Mouse (Mus musculus) kidney, adult 2 months (tissue): ENCODE data around the gene Fhit. TPM values are rescaled to one million over a fixed set of nuclear protein-coding genes. Genes with fewer than 3 reads are reported as not detected.

ENCODE experiments used
- DNase-seq: peaks from one replicate; pipeline ENCODE4 v3.0.0; 2021
- H3K27ac ChIP-seq: fragments of 200-500 bp; 2 replicates; pipeline ENCODE4 v1.5.1; 2012; ENCODE audit warnings: low read depth, low read length, control low read depth, inconsistent platforms; ENCODE audit not compliant: insufficient read depth
- H3K27me3 ChIP-seq: fragments of 200-500 bp; replicated peaks from 2 replicates; pipeline ENCODE4 v1.6.1; 2012; ENCODE audit warnings: mild to moderate bottlenecking, moderate library complexity, low read length, inconsistent platforms; ENCODE audit not compliant: control insufficient read depth, insufficient read depth
- H3K36me3 ChIP-seq: fragments of 200-500 bp; 2 replicates; pipeline ENCODE4 v1.6.1; 2012; ENCODE audit warnings: mild to moderate bottlenecking, moderate library complexity, low read length, inconsistent platforms; ENCODE audit not compliant: control insufficient read depth, insufficient read depth
- H3K4me1 ChIP-seq: fragments of 200-500 bp; 2 replicates; pipeline ENCODE4 v1.6.1; 2011; ENCODE audit warnings: low read length; ENCODE audit not compliant: control insufficient read depth, insufficient read depth
- H3K4me3 ChIP-seq: fragments of 200-500 bp; 2 replicates; pipeline ENCODE4 v1.5.1; 2011; ENCODE audit warnings: mild to moderate bottlenecking, low read depth, low read length, control low read depth; ENCODE audit not compliant: insufficient read depth
- CTCF ChIP-seq: fragments of 200-500 bp; conservative IDR thresholded peaks from 2 replicates; pipeline ENCODE4 v1.5.1; 2011; ENCODE audit warnings: low read depth, mild to moderate bottlenecking, control low read depth, low read length, moderate library complexity, mixed read lengths; ENCODE audit not compliant: insufficient read depth, insufficient read length
- POLR2A ChIP-seq: fragments of 200-500 bp; IDR thresholded peaks from one replicate; pipeline ENCODE4 v1.6.1; 2011; ENCODE audit warnings: low read depth, low read length, control low read depth
- WGBS: fragments of 180-500 bp; shearing (Covaris S2); methylation state at CpG from one replicate; pipeline ENCODE4 v1.1.7; 2018; 5-methylcytosine and 5-hydroxymethylcytosine counted together
- polyA plus RNA-seq: library from polyadenylated mRNA; depleted of rRNA; stranded (reverse); fragments of >200 nt; gene quantifications from 2 replicates; pipeline ENCODE4 v1.2.3, GENCODE M21; 2012; rRNA removed

The Fhit gene
- polyA plus RNA-seq: 18.1 and 21.3 TPM in 2 replicates

DNA sequence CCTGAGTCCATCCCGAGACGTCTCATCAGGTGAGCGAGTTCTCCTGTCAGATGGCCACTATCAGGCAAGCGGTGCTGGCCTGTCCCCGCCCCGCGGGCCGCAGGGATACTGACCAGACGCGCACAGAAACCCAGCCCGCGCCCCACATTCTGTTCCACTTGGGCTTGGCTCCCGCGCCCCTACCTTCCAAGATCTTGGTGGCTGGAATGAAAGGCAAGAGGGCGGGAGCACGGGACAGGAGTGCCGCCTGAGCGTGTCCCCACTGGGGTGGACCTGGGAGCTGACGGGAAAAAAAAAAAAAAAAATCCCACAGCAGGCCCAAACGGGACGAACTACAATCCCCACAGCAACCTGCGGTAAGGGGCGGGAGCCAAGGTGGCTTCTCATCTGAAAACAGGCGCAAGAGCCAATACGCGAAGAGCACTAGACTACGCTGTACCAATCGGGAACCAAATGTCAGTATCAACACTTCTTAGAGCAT lies at the start of gene Fhit:
Gene Fhit, minus strand, starts transcription at position 285 of the 481 bp plus-strand sequence.
- Histone ChIP-seq H3K27ac (peak within 1 kb of the TSS; percentile 96), H3K4me1 (peaks cover 16% of the 10 kb centered on the region), H3K27me3 (no peaks in the 10 kb centered on the region), H3K4me3 (peak within 1 kb of the TSS; percentile 78), H3K36me3 (no peaks in the 10 kb centered on the region)
- DNase-seq: peak; percentile 98
- under 1% methylated on average over 28 of the region's 28 CpGs for WGBS
- TF ChIP-seq CTCF: no peak
- peak; percentile 33 for TF ChIP-seq POLR2A

DNA sequence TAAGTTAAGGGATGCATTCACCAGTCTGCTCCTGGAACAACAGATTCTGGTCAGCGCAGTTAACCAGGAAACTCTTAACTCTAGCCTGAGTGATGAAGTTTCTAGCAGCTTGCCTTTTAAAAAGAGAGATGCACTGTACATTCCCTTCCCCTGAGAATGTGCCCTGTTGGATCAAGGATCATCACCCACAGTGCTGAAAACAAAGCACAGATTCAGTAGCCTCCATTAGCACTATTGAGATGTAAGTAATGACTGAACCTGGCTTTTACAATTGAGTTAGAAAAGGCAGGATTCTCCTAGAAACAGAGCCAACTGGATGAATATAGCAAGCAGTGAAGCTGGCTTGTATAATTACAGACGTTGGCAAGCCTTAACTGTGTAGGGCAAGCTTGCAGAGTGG lies 45.0 kb upstream of the Fhit start:
- Histone ChIP-seq H3K4me3 (no peak overlapping the region), H3K36me3 (no peaks in the 10 kb centered on the region), H3K4me1 (no peaks in the 10 kb centered on the region), H3K27me3 (no peaks in the 10 kb centered on the region), H3K27ac (no peak overlapping the region)
- 74% methylated on average over 2 of the region's 2 CpGs for WGBS
- DNase-seq: no peak
- TF ChIP-seq POLR2A (no peak), CTCF (no peak)

DNA sequence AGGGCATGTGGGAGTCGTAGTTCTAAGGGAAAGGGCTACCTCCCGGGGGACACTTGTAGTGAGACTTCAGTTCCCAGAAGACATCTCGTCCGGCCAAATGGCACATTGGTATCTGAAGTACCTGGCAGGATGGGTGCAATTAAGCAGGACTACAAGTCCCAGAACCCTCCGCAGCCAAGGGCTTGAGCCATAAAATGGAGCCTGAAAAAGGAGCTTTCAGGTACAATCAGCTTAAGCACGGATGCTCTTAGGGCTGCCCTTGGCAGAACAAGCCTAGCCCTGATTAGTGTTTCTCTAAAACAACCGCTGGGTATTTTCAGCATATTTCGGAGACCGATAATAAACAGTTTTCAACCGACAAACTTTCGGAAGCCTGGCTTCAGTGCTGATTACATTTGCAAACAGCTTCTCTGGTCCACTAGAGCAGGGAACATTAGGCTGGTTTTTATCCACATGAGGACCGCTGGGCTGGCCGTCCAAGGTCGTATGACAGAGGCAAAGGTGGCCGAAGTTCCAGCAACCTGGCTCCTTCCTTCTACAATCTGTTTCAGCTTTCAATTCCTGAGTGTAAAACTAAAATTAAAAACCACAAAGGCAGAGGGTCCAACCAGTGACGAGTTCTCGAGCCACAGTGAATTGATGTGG lies 907 bp downstream of the Fhit start:
- H3K4me3 ChIP-seq: peak overlapping the region; percentile 78
- peak; percentile 96 for DNase-seq
- TF ChIP-seq POLR2A (no peak), CTCF (no peak)
- H3K36me3 ChIP-seq: no peaks in the 10 kb centered on the region
- no peaks in the 10 kb centered on the region for H3K27me3 ChIP-seq
- H3K4me1 ChIP-seq: peaks cover 16% of the 10 kb centered on the region
- H3K27ac ChIP-seq: peak overlapping the region; percentile 96
- 4% methylated on average over 17 of the region's 17 CpGs for WGBS

DNA sequence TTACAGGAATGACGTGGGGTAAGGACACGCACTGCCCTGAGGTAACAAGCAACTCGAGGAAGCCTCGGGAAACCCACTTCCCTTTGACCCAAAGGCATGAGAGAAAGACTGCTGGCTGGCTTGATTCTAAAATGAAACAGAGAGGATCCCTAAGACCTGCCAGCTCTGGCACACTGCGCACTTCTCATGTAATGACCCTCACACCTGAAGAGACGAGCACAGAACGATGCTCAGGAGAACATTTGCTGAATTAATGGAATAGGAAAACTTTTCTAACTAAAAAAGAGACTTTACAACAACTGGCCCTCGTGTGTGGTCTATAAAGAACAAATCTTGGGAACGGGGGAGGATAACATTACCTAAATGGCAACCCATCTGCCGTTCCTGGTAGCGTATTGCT lies 2.2 kb downstream of the Fhit start:
- no peaks in the 10 kb centered on the region for H3K36me3 ChIP-seq
- WGBS: 50% methylated on average over 11 of the region's 11 CpGs
- H3K4me3 ChIP-seq: no peak overlapping the region
- TF ChIP-seq POLR2A: no peak
- TF ChIP-seq CTCF: no peak
- H3K27me3 ChIP-seq: no peaks in the 10 kb centered on the region
- peaks cover 22% of the 10 kb centered on the region for H3K4me1 ChIP-seq
- peak; percentile 59 for DNase-seq
- H3K27ac ChIP-seq: peak overlapping the region; percentile 100

DNA sequence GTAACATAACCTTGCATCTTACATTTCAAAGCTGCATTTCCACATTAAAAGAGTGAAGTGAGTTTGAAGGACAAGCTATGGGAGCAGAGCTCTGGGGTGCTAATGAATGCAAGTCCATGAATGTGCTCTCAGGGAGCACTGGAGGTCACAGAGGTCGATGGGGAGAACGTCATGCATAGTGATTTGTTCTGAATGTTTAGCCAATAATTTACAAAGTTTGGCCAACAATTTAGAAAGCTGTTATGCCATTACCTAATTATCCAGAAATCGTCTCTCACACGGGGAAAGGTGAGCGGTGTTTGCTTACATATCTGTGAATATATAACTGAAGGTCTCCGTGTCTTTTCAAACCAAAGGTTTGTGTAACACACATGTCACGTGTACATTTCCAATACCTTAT lies 2.8 kb downstream of the Fhit start:
- peak; percentile 96 for DNase-seq
- 33% methylated on average over 7 of the region's 7 CpGs for WGBS
- Histone ChIP-seq H3K27ac (peak overlapping the region; percentile 93), H3K36me3 (no peaks in the 10 kb centered on the region), H3K4me1 (peaks cover 25% of the 10 kb centered on the region), H3K27me3 (no peaks in the 10 kb centered on the region), H3K4me3 (no peak overlapping the region)
- TF ChIP-seq CTCF (no peak), POLR2A (no peak)

DNA sequence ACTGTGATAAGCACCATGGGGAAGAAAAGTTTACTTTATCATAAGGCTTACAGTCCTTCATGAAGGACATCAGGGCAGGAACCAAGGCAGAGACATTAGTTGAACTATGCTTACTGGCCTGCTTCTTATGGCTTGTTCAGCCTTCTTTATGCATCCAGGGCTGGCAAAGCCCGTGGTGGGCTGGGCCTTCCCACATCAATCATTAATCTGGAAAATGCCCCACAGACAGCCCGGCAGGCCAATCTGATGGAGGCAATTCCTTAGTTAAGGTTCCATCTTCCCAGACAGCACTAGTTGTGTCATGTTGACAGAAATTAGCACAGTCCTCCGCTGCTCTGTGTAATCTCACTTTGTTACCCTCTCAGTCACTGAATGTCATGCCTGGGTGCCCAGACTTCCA lies 4.1 kb downstream of the Fhit start:
- Histone ChIP-seq H3K4me1 (peaks cover 25% of the 10 kb centered on the region), H3K27ac (peak overlapping the region; percentile 93), H3K4me3 (no peak overlapping the region), H3K36me3 (no peaks in the 10 kb centered on the region), H3K27me3 (no peaks in the 10 kb centered on the region)
- 38% methylated on average over 3 of the region's 3 CpGs for WGBS
- peak; percentile 65 for DNase-seq
- no peak for TF ChIP-seq CTCF
- TF ChIP-seq POLR2A: no peak

DNA sequence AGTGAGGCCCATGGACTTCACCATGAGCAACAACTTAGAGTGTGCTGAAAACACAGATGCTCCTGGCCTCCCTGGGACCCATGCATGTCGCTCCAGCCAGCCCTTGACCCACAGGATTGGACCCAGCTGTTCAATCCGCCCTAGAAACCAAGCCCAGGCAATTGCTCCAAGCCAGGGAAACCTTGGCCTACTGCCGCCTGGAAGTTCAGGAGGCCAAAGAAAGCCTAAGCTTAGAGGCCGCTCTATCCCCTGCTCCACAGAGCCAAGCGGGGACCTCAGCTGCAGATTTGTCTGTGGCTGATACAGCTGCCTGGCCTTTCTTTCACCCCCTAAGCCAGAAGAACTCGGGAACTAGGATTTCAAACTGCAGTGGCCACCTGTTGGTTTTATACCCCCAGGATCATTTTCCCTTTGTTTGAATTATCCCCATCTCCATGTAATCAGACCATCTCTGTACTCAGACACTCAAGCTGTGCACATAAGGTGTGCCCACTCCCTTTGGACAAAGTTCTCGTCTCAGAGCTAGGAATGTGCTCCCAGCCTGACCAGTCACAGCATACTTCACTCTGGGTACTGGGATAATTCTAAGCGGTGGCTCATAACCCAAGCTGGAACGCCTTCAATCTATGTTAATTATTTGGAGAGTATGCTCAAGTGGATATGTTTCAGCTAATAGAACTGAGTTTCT lies 10.1 kb downstream of the Fhit start:
- Histone ChIP-seq H3K27ac (no peak overlapping the region), H3K4me1 (peaks cover 9% of the 10 kb centered on the region; the same call in 1 of the 2 replicates), H3K4me3 (no peak overlapping the region), H3K27me3 (no peaks in the 10 kb centered on the region), H3K36me3 (no peaks in the 10 kb centered on the region)
- no peak for TF ChIP-seq POLR2A
- no peak for TF ChIP-seq CTCF
- DNase-seq: peak; percentile 67
- WGBS: 67% methylated on average over 9 of the region's 9 CpGs
